Mouse (Mus musculus): Measurements from ENCODE around the gene Tcp11. TPM values are rescaled to one million over a fixed set of nuclear protein-coding genes. Genes with fewer than 3 reads are reported as not detected.

Gene Tcp11
- 0.99 and 1.3 TPM in 2 replicates for polyA plus RNA-seq (2014; fragmentation: Nextera tagmentation; extraction: Ambion mirVana)

DNA sequence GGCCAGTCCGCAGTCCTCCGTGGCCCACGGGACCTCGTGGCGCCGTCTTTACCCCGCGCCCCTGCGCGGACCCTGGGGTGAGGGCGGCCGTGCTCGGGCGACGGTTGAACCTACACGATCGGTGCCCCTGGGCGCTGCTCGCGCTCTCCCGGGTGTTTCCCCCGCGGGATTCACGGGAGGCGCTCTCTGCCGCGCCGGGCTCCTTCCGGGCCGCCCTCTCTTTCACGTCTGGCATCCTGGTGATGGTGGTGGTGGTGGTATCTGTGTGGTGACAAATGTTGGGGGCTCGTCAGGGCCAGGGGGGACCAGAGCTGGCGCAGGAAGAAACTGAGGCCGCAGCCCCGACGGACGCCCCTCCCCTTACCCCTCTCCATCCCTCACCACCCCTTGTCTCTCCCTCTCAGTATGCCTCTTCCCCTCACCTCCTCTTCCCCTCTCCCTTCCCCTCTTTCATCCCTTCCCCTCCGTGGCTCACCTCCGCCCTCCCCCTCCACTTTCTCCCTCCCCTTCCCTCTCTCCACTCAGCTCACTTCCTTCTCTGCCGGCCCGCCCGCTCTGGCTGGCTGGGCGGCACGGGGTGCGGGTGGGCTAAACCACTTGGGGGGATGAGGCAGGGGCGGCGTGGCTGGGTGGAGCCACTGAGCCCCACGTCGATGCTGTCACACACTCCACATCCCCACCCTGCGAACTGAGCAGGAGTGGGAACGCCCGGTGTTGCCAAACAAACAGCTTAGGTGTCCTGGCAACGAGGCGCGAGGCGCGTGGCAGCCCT is at the start of gene Tcp11:
TSS of gene Tcp11 (minus strand) at position 595 of the 772 bp plus-strand sequence.
- Histone ChIP-seq H3K4me3 (ENCODE audit: low read depth, low read length) (peak within 1 kb of the TSS; percentile 66), H3K27me3 (ENCODE audit: control insufficient read depth, insufficient read depth, low read length) (no peaks in the 10 kb centered on the region), H3K4me1 (replicated peaks; ENCODE audit: control insufficient read depth, insufficient read depth, low read length) (0 out of 2 replicates have a peak, but pooled peaks cover 2% of the 10 kb centered on the region), H3K27ac (ENCODE audit: low read depth, low read length) (no peak within 1 kb of the TSS), H3K36me3 (ENCODE audit: control insufficient read depth, insufficient read depth, low read length) (no peaks in the 10 kb centered on the region), H3K9ac (ENCODE audit: low read depth, low read length) (peak within 1 kb of the TSS; percentile 48; the same call in 1 of the 2 replicates), H3K4me2 (replicated peaks; ENCODE audit: low read depth, low read length) (peak within 1 kb of the TSS; percentile 99), H3K9me3 (ENCODE audit: control insufficient read depth, low read length) (no peaks in the 10 kb centered on the region)
- WGBS, result under 1% methylated on average over 50 of the region's 57 CpGs
- ATAC-seq (ENCODE audit: low FRiP score) (peak; percentile 88), DNase-seq (ENCODE audit: low spot score) (peak; percentile 82)

DNA sequence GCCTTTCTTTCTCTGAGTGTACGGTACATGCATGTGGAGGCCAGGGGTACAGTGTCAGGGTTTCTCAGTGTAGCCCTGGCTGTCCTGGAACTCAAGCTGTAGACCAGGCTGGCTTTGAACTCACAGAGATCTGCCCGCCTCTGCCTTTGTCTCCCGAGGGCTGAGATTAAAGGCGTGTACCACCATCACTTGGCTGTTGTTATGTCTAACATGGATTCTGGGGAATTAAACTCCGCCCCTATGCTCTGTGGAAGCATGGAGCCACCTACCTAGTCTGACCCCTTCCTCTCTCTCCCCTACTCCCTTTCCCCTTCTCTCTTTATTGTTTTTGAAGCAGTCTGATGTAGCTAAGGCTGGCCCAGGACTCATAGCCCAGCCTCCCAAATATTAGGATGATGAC is 49.4 kb upstream of the Tcp11 start:
- Histone ChIP-seq H3K9ac (ENCODE audit: low read depth, low read length) (no peak overlapping the region), H3K27ac (ENCODE audit: low read depth, low read length) (no peak overlapping the region), H3K4me2 (replicated peaks; ENCODE audit: low read depth, low read length) (no peak overlapping the region), H3K4me3 (ENCODE audit: low read depth, low read length) (no peak overlapping the region), H3K27me3 (ENCODE audit: control insufficient read depth, insufficient read depth, low read length) (no peaks in the 10 kb centered on the region), H3K36me3 (ENCODE audit: control insufficient read depth, insufficient read depth, low read length) (no peaks in the 10 kb centered on the region), H3K4me1 (replicated peaks; ENCODE audit: control insufficient read depth, insufficient read depth, low read length) (no peaks in the 10 kb centered on the region), H3K9me3 (ENCODE audit: control insufficient read depth, low read length) (no peaks in the 10 kb centered on the region)
- WGBS, result 92% methylated on average over 5 of the region's 5 CpGs
- DNase-seq (ENCODE audit: low spot score) (no peak), ATAC-seq (ENCODE audit: low FRiP score) (no peak)

DNA sequence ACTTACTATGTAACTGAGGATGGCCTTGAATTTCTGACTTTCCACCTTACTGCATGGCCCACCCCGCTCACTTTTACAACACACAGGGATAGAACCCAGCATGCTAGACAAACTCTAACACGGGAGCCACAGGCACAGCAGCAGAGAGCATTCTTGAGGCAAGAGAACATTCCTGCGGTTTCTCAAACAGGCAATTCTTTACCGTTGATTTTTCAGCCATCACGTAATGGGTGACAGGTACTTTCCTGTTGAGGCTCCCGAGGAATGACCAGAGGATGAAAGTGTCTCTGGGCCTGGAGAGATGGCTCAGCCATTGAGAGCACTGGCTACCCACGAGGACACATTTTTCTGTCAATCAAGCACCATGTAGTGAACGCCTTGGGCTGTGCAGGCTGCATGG is 43.9 kb upstream of the Tcp11 start:
- H3K4me3 ChIP-seq (ENCODE audit: low read depth, low read length), result no peak overlapping the region
- no peaks in the 10 kb centered on the region for H3K9me3 ChIP-seq (ENCODE audit: control insufficient read depth, low read length)
- H3K36me3 ChIP-seq (ENCODE audit: control insufficient read depth, insufficient read depth, low read length), result no peaks in the 10 kb centered on the region
- H3K27me3 ChIP-seq (ENCODE audit: control insufficient read depth, insufficient read depth, low read length), result no peaks in the 10 kb centered on the region
- WGBS, result 55% methylated on average over 8 of the region's 8 CpGs
- no peak overlapping the region for H3K9ac ChIP-seq (ENCODE audit: low read depth, low read length)
- ATAC-seq (ENCODE audit: low FRiP score), result no peak
- DNase-seq (ENCODE audit: low spot score), result no peak
- H3K4me2 ChIP-seq (replicated peaks; ENCODE audit: low read depth, low read length), result no peak overlapping the region
- peaks cover 13% of the 10 kb centered on the region for H3K4me1 ChIP-seq (replicated peaks; ENCODE audit: control insufficient read depth, insufficient read depth, low read length)
- H3K27ac ChIP-seq (ENCODE audit: low read depth, low read length), result no peak overlapping the region

DNA sequence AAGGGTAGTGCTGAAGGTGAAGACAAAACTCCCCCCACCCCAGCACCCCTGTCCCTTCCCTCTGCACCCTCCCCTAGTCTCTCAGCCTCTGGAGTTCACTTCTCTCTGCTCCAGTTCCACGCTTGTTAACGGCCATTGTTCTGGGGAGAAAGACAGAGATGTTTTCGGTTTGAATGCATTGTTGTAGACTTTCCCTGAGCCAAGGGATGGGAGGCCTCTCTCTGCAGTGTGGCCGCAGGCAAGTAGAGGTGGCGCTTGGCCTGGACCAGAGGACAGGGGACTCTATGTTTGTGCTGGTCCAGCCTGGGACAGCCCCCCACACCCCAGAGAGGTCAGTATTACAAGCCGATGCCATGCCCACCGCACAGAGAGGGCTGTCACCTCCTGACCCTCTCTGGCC is 43.2 kb upstream of the Tcp11 start:
- Histone ChIP-seq H3K27me3 (ENCODE audit: control insufficient read depth, insufficient read depth, low read length) (no peaks in the 10 kb centered on the region), H3K4me2 (replicated peaks; ENCODE audit: low read depth, low read length) (no peak overlapping the region), H3K9me3 (ENCODE audit: control insufficient read depth, low read length) (no peaks in the 10 kb centered on the region), H3K4me3 (ENCODE audit: low read depth, low read length) (no peak overlapping the region), H3K9ac (ENCODE audit: low read depth, low read length) (no peak overlapping the region), H3K36me3 (ENCODE audit: control insufficient read depth, insufficient read depth, low read length) (no peaks in the 10 kb centered on the region), H3K4me1 (replicated peaks; ENCODE audit: control insufficient read depth, insufficient read depth, low read length) (peaks cover 13% of the 10 kb centered on the region), H3K27ac (ENCODE audit: low read depth, low read length) (peak overlapping the region; percentile 58; the same call in 1 of the 2 replicates)
- peak; percentile 53; the same call in 1 of the 2 replicates for ATAC-seq (ENCODE audit: low FRiP score)
- 19% methylated on average over 7 of the region's 7 CpGs for WGBS
- peak; percentile 62 for DNase-seq (ENCODE audit: low spot score)

DNA sequence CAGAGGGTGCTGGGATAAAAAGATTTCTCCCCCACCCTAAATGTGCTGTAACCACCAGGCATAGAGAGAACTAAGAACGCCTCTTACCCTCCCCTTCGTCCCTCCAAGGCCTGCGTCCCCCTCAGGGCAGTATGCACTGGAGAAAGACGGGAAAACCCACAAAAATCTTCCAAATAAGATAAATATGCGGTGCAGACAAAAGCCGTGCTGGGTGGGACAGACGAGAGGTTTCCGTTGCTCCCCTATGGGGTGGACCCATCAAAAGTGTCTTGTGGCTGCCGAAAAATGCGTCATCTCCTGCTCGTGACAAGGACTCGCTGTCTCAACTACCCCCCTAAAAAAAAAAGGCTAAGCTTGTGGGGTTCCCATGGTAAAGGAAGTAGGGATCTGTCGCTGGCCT is 42.5 kb upstream of the Tcp11 start:
- Histone ChIP-seq H3K4me1 (replicated peaks; ENCODE audit: control insufficient read depth, insufficient read depth, low read length) (peaks cover 13% of the 10 kb centered on the region), H3K9ac (ENCODE audit: low read depth, low read length) (peak overlapping the region; percentile 32; the same call in 1 of the 2 replicates), H3K36me3 (ENCODE audit: control insufficient read depth, insufficient read depth, low read length) (no peaks in the 10 kb centered on the region), H3K9me3 (ENCODE audit: control insufficient read depth, low read length) (no peaks in the 10 kb centered on the region), H3K4me3 (ENCODE audit: low read depth, low read length) (no peak overlapping the region), H3K27ac (ENCODE audit: low read depth, low read length) (no peak overlapping the region), H3K4me2 (replicated peaks; ENCODE audit: low read depth, low read length) (no peak overlapping the region), H3K27me3 (ENCODE audit: control insufficient read depth, insufficient read depth, low read length) (no peaks in the 10 kb centered on the region)
- DNase-seq (ENCODE audit: low spot score), result no peak
- WGBS, result 42% methylated on average over 13 of the region's 13 CpGs
- no peak for ATAC-seq (ENCODE audit: low FRiP score)

DNA sequence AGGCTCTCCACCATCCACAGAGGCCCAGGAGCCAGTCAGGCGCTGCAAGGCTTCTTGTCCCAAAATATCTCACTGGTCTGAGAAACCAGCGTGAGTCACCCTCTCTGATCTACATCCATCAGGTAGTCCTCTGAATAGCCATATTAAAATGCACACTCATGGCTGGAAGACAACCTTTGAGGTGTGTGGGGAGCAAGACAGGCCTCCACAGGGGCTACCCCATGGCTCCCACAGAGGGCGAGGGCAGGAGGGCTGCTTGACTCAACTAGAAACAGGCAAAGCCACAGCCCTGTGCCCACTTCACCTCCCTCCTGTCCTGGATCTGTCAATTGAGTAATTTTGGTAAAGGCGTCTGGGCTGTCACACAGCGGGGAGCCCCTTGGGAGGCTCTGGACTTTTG is 40.0 kb upstream of the Tcp11 start:
- 79% methylated on average over 5 of the region's 5 CpGs for WGBS
- ATAC-seq (ENCODE audit: low FRiP score), result no peak

DNA sequence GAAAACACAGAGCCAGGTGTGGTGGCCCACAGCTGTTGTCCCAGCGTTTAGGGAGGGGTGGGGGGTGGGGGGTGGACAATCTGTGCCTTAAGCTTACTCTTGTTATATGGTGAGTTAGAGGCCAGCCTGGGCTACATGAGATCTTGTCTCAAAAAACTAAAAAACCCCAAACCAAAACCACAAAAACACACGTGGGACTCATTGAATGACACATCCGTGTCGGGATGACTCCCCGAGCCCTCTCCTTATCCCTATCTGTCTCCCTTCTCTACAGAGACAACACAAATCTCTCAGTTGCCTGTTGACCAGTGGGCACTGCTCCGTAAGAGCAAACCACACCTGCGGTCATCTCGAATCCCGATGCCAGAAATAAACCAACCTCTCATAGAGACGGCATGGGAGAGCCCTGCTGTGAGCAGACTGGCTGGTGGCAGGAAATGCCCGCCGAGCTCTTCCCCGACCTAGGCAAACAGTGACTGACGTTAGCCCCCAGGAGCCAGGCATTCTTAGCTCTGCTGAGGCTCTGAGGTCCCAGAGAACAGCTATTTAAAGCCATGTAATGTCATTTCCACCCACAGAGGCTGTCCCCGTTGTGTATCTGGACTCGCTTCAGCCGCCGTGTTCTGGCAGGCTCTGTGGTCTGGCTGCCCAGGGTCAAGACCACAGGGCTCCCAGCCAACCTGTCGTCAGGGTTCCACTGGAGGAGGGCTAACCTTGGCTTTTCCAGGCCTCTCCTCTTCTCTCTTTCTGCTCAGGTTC is 37.2 kb upstream of the Tcp11 start:
- WGBS, result 54% methylated on average over 19 of the region's 19 CpGs
- DNase-seq (ENCODE audit: low spot score), result no peak
- H3K4me1 ChIP-seq (replicated peaks; ENCODE audit: control insufficient read depth, insufficient read depth, low read length), result no peaks in the 10 kb centered on the region; the same call in 1 of the 2 replicates
- no peaks in the 10 kb centered on the region for H3K36me3 ChIP-seq (ENCODE audit: control insufficient read depth, insufficient read depth, low read length)
- ATAC-seq (ENCODE audit: low FRiP score), result no peak
- H3K27me3 ChIP-seq (ENCODE audit: control insufficient read depth, insufficient read depth, low read length), result no peaks in the 10 kb centered on the region
- no peak overlapping the region for H3K27ac ChIP-seq (ENCODE audit: low read depth, low read length)
- no peak overlapping the region for H3K4me3 ChIP-seq (ENCODE audit: low read depth, low read length)
- no peak overlapping the region for H3K9ac ChIP-seq (ENCODE audit: low read depth, low read length)
- H3K9me3 ChIP-seq (ENCODE audit: control insufficient read depth, low read length), result no peaks in the 10 kb centered on the region
- H3K4me2 ChIP-seq (replicated peaks; ENCODE audit: low read depth, low read length), result no peak overlapping the region

More for the DNA sequence above, 40.0 kb upstream of the Tcp11 start:
- DNase-seq (ENCODE audit: low spot score), result no peak
- H3K4me1 ChIP-seq (replicated peaks; ENCODE audit: control insufficient read depth, insufficient read depth, low read length), result peaks cover 13% of the 10 kb centered on the region
- no peaks in the 10 kb centered on the region for H3K9me3 ChIP-seq (ENCODE audit: control insufficient read depth, low read length)
- H3K4me3 ChIP-seq (ENCODE audit: low read depth, low read length), result no peak overlapping the region
- H3K27me3 ChIP-seq (ENCODE audit: control insufficient read depth, insufficient read depth, low read length), result no peaks in the 10 kb centered on the region
- no peak overlapping the region for H3K9ac ChIP-seq (ENCODE audit: low read depth, low read length)
- H3K27ac ChIP-seq (ENCODE audit: low read depth, low read length), result no peak overlapping the region
- H3K36me3 ChIP-seq (ENCODE audit: control insufficient read depth, insufficient read depth, low read length), result no peaks in the 10 kb centered on the region
- H3K4me2 ChIP-seq (replicated peaks; ENCODE audit: low read depth, low read length), result no peak overlapping the region

DNA sequence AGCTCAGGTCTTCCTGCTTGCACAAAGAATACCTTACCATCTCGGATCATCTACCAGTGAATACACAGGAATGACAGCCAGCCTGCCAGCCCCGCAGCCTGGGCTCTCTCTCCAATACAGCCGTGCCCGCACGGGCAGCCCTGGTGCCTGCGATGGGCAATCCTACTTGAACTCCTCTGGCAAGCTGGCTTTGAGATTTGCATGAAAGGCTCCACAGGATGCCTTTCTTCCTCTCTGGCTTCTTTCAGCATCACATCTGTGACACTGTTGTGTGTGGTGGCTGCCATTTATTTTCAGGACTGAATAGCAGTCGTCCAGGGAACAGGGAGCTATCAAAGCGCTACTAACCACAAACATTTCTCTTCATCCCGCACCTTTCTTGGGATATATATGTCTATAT is 35.9 kb upstream of the Tcp11 start:
- Histone ChIP-seq H3K27me3 (ENCODE audit: control insufficient read depth, insufficient read depth, low read length) (no peaks in the 10 kb centered on the region), H3K4me1 (replicated peaks; ENCODE audit: control insufficient read depth, insufficient read depth, low read length) (no peaks in the 10 kb centered on the region; the same call in 1 of the 2 replicates), H3K36me3 (ENCODE audit: control insufficient read depth, insufficient read depth, low read length) (no peaks in the 10 kb centered on the region), H3K9me3 (ENCODE audit: control insufficient read depth, low read length) (no peaks in the 10 kb centered on the region), H3K4me2 (replicated peaks; ENCODE audit: low read depth, low read length) (no peak overlapping the region), H3K27ac (ENCODE audit: low read depth, low read length) (0 out of 2 replicates have a peak overlapping the region, but pooled peaks have one; percentile 20), H3K4me3 (ENCODE audit: low read depth, low read length) (no peak overlapping the region), H3K9ac (ENCODE audit: low read depth, low read length) (no peak overlapping the region)
- WGBS, result 40% methylated on average over 9 of the region's 9 CpGs
- no peak for ATAC-seq (ENCODE audit: low FRiP score)
- DNase-seq (ENCODE audit: low spot score), result no peak
